Mouse (Mus musculus): ENCODE data around the gene Smpd1. TPM values are rescaled to one million over a fixed set of nuclear protein-coding genes. Genes with fewer than 3 reads are reported as not detected.

Smpd1 gene
- 10 to 100 TPM; 21.0 to 21.1 TPM for total RNA-seq (2023)

GRCm38 (mm10) chr7:105554212-105554942, at the start of gene Smpd1:
Gene Smpd1 (plus strand): TSS chr7:105554360.

DNA sequence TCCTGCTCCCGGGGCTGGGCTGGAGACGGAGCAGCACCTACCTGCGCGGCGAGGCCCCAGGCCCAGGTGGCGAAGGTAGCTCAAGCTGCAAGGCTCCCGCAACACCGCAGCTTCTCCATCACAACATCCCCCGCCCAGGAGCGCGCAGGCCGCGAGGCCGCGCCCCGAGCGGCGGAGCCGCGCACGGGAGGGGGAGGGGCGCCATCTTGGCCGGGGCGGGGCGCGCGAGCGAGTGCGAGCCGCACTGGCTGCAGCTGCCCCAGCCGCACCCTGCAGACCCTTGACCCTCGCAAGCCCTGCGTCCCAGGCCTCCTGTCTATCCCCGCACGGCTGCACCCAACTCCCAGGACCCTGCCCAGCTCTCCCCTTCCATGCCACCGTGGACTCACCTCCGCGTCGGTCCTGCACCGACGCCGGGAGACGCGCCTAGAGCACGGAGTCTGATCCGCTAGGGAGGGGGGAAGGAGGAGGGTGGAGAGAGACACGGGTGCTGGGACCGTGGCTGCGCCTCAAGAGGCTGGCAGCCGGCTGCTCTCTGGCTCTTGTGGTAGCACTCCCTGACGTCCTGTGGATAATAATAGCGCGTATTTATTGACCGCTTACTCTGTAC, 27.0 kb downstream of the Smpd1 start, which contains the start of gene Apbb1:
Gene Apbb1 (minus strand): TSS at position 560 of the 610 bp plus-strand sequence.

Other genes with a start within 250 kb of the Smpd1 start
- not detected for gene Olfr689, start 243.2 kb upstream of the Smpd1 start, total RNA-seq (2023)
- not detected for gene Olfr690, start 220.3 kb upstream of the Smpd1 start, total RNA-seq (2023)
- under 1 TPM in 1 of 2 experiments, not detected in 1; 0.49 TPM for gene Olfr691, start 212.1 kb upstream of the Smpd1 start, total RNA-seq (2023)
- not detected for gene Olfr692, start 186.1 kb upstream of the Smpd1 start, total RNA-seq (2023)
- not detected for gene Gm5901, start 179.3 kb upstream of the Smpd1 start, total RNA-seq (2023)
- gene Fam160a2, start 154.3 kb upstream of the Smpd1 start, total RNA-seq (2023): 100 to 1,000 TPM; 168 to 176 TPM
- gene Cnga4, start 149.8 kb upstream of the Smpd1 start, total RNA-seq (2023): under 1 TPM; 0.51 to 0.64 TPM
- gene Cckbr, start 128.6 kb upstream of the Smpd1 start, total RNA-seq (2023): not detected
- not detected for gene Cavin3, start 72.1 kb upstream of the Smpd1 start, total RNA-seq (2023)
- 1 to 10 TPM in 1 of 2 experiments, under 1 TPM in 1; 0.56 to 1.4 TPM for gene Apbb1, start 27.3 kb downstream of the Smpd1 start, total RNA-seq (2023)
- not detected for gene Hpx, start 45.8 kb downstream of the Smpd1 start, total RNA-seq (2023)
- gene Trim3, start 79.2 kb downstream of the Smpd1 start, total RNA-seq (2023): 10 to 100 TPM; 14.7 to 22.5 TPM
- 100 to 1,000 TPM; 104 to 108 TPM for gene Timm10b, start 85.7 kb downstream of the Smpd1 start, total RNA-seq (2023)
- gene Arfip2, start 86.1 kb downstream of the Smpd1 start, total RNA-seq (2023): 10 to 100 TPM; 14.1 to 14.5 TPM
- 10 to 100 TPM in 1 of 2 experiments, 1 to 10 TPM in 1; 8.5 to 10.2 TPM for gene Gm45799, start 86.2 kb downstream of the Smpd1 start, total RNA-seq (2023)
- 1 to 10 TPM; 2.8 to 3.8 TPM for gene Dnhd1, start 96.5 kb downstream of the Smpd1 start, total RNA-seq (2023)
- 100 to 1,000 TPM; 151 to 174 TPM for gene Ilk, start 182.2 kb downstream of the Smpd1 start, total RNA-seq (2023)
- 10 to 100 TPM in 1 of 2 experiments, 1 to 10 TPM in 1; 9.4 to 10.4 TPM for gene Rrp8, start 183.0 kb downstream of the Smpd1 start, total RNA-seq (2023)
- 100 to 1,000 TPM; 109 to 136 TPM for gene Taf10, start 190.0 kb downstream of the Smpd1 start, total RNA-seq (2023)
- 10 to 100 TPM; 39.5 to 46.3 TPM for gene Tpp1, start 197.9 kb downstream of the Smpd1 start, total RNA-seq (2023)
- gene Dchs1, start 233.3 kb downstream of the Smpd1 start, total RNA-seq (2023): under 1 TPM; 0.09 to 0.27 TPM